Mouse (Mus musculus) spleen, postnatal 36 days (tissue): ENCODE results near the gene Fam186a.
"Not testable (repeated sequence)": the region's sequence is repeated elsewhere in the genome, so short reads cannot be mapped to it uniquely, and the experiment has no call there.

Source experiments
- DNase-seq, 2 experiments: peaks; one replicate each; pipeline ENCODE4 v3.0.0; 2022; ENCODE audit warnings: low spot score in 2 of 2, mixed read lengths in 1 of 2

Fam186a gene

GRCm38 (mm10) chr15:99966961-99967360, at the start of gene Fam186a:
Fam186a (minus strand) TSS chr15:99967061.
- no peak for DNase-seq

GRCm38 (mm10) chr15:100006180-100006579, 39.3 kb upstream of the Fam186a start:
- no peak for DNase-seq

GRCm38 (mm10) chr15:100004677-100005273, 37.9 kb upstream of the Fam186a start:
- peak; percentile 43 to 56 for DNase-seq

- DNase-seq = peak in 1 of 2 experiments; percentile 27
Measured at GRCm38 (mm10) chr15:99999390-99999789, 32.5 kb upstream of the Fam186a start.

- no peak for DNase-seq
Measured at GRCm38 (mm10) chr15:99997114-99997804, 30.4 kb upstream of the Fam186a start.

- DNase-seq = no peak
Measured at GRCm38 (mm10) chr15:99993100-99993499, 26.2 kb upstream of the Fam186a start.

- no peak for DNase-seq
Measured at GRCm38 (mm10) chr15:99979715-99980114, 12.9 kb upstream of the Fam186a start.

- DNase-seq = no peak
Measured at GRCm38 (mm10) chr15:99979266-99979665, 12.4 kb upstream of the Fam186a start.

GRCm38 (mm10) chr15:99976121-99976520, 9.3 kb upstream of the Fam186a start:
- DNase-seq = not testable (repeated sequence)

- no peak for DNase-seq
Measured at GRCm38 (mm10) chr15:99974476-99975220, 7.8 kb upstream of the Fam186a start.

GRCm38 (mm10) chr15:99972989-99973911, 6.4 kb upstream of the Fam186a start:
- DNase-seq = peak in 1 of 2 experiments; percentile 4

- DNase-seq = peak; percentile 95 to 96
Measured at GRCm38 (mm10) chr15:99972361-99972988, 5.6 kb upstream of the Fam186a start.

- peak in 1 of 2 experiments; percentile 12 for DNase-seq
Measured at GRCm38 (mm10) chr15:99970606-99971005, 3.7 kb upstream of the Fam186a start.

- not testable (repeated sequence) for DNase-seq
Measured at GRCm38 (mm10) chr15:99969765-99970164, 2.9 kb upstream of the Fam186a start, which contains the start of gene Larp4. Larp4 (plus strand) TSS chr15:99970065.

- DNase-seq = no peak
Measured at GRCm38 (mm10) chr15:99965103-99965775, 1.6 kb downstream of the Fam186a start.

- no peak for DNase-seq
Measured at GRCm38 (mm10) chr15:99955324-99955723, 11.5 kb downstream of the Fam186a start.

GRCm38 (mm10) chr15:99940970-99941630, 25.8 kb downstream of the Fam186a start:
- no peak for DNase-seq

GRCm38 (mm10) chr15:99940426-99940825, 26.4 kb downstream of the Fam186a start:
- no peak for DNase-seq

GRCm38 (mm10) chr15:99937841-99938240, 29.0 kb downstream of the Fam186a start:
- no peak for DNase-seq

- no peak for DNase-seq
Measured at GRCm38 (mm10) chr15:99936659-99937058, 30.2 kb downstream of the Fam186a start.
